Mouse (Mus musculus): ENCODE measurements at regions not wholly inside any gene's neighbourhood (a gene's known extent, or its start where the extent isn't known, plus 50 kb on each side); places are given as distances from the start of the nearest gene placed in this dataset.

- no peak for TF ChIP-seq MAFK (IDR thresholded peaks at IDR 0.05; ENCODE audit: insufficient replicate concordance, low read length)
- TF ChIP-seq MAX (IDR thresholded peaks at IDR 0.05; ENCODE audit: low read length), result no peak
- no peak for TF ChIP-seq POLR2A (IDR thresholded peaks at IDR 0.05; ENCODE audit: low read depth, low read length)
- TF ChIP-seq ZNF384 (IDR thresholded peaks at IDR 0.05; ENCODE audit: low read depth, low read length), result no peak
- TF ChIP-seq KAT2A (IDR thresholded peaks at IDR 0.05; ENCODE audit: insufficient replicate concordance, low read length), result no peak
- no peak for TF ChIP-seq ZC3H11A (IDR thresholded peaks at IDR 0.05; ENCODE audit: low read depth, low read length)
- TF ChIP-seq CTCF (conservative IDR thresholded peaks at IDR 0.05 in 1 of 2, IDR thresholded peaks at IDR 0.05 in 1 of 2; ENCODE audit: low read depth in 2 of 2, low read length in 2 of 2), result no peak
- no peak for TF ChIP-seq TCF12 (IDR thresholded peaks at IDR 0.05; ENCODE audit: low read depth, low read length)
- no peak for TF ChIP-seq NELFE (IDR thresholded peaks at IDR 0.05; ENCODE audit: low read depth, low read length)
- no peak for TF ChIP-seq SMC3 (IDR thresholded peaks at IDR 0.05; ENCODE audit: low read depth, low read length)
- TF ChIP-seq POLR2AphosphoS2 (IDR thresholded peaks at IDR 0.05; ENCODE audit: low read depth, low read length), result no peak
- TF ChIP-seq ELF1 (IDR thresholded peaks at IDR 0.05; ENCODE audit: low read depth, low read length), result no peak
Measured at GRCm38 (mm10) chr9:61295001-61295400, 77.2 kb upstream of the Tle3 start.
